Mouse (Mus musculus) neural tube, embryonic 11.5 days (tissue): Measurements from ENCODE around the gene Myo16. TPM values are rescaled to one million over a fixed set of nuclear protein-coding genes. Genes with fewer than 3 reads are reported as not detected.

Source experiments
- ATAC-seq: fragments of 200-750 bp; cut with Nextera tagmentation; 2 replicates; pipeline ENCODE4 v1.8.0; 2017; ENCODE audit warnings: moderate number of reproducible peaks, mild to moderate bottlenecking, moderate TSS enrichment, moderate library complexity; ENCODE audit not compliant: insufficient read depth, low FRiP score, low TSS enrichment
- DNase-seq: peaks from one replicate; pipeline ENCODE4 v3.0.0-alpha.2; 2015; ENCODE audit warnings: low spot score
- H3K27ac ChIP-seq: fragments of 300-500 bp; sonication (generic); 2 replicates; pipeline ENCODE4 v1.5.1; 2014; ENCODE audit warnings: low read depth, mild to moderate bottlenecking, low read length
- H3K27me3 ChIP-seq: fragments of 300-500 bp; sonication (generic); 2 replicates; pipeline ENCODE4 v1.6.1; 2014; ENCODE audit warnings: mild to moderate bottlenecking, low read length, mixed read lengths; ENCODE audit not compliant: control insufficient read depth, insufficient read depth
- H3K36me3 ChIP-seq: fragments of 300-500 bp; sonication (generic); 2 replicates; pipeline ENCODE4 v1.6.1; 2014; ENCODE audit warnings: mild to moderate bottlenecking, low read length, moderate library complexity, mixed read lengths; ENCODE audit not compliant: control insufficient read depth, insufficient read depth
- H3K4me1 ChIP-seq: fragments of 300-500 bp; sonication (generic); 2 replicates; pipeline ENCODE4 v1.6.1; 2014; ENCODE audit warnings: low read length, mixed read lengths; ENCODE audit not compliant: control insufficient read depth, insufficient read depth
- H3K4me2 ChIP-seq: fragments of 300-500 bp; sonication (generic); 2 replicates; pipeline ENCODE4 v1.6.1; 2014; ENCODE audit warnings: low read depth, mild to moderate bottlenecking, moderate library complexity
- H3K4me3 ChIP-seq: fragments of 300-500 bp; sonication (generic); 2 replicates; pipeline ENCODE4 v1.5.1; 2014; ENCODE audit warnings: low read depth, low read length
- H3K9ac ChIP-seq: fragments of 300-500 bp; sonication (generic); 2 replicates; pipeline ENCODE4 v1.6.1; 2014; ENCODE audit warnings: mild to moderate bottlenecking, low read length
- H3K9me3 ChIP-seq: fragments of 300-500 bp; sonication (generic); 2 replicates; pipeline ENCODE4 v1.6.1; 2016; ENCODE audit warnings: low read length; ENCODE audit not compliant: control insufficient read depth
- WGBS: fragments of 180-500 bp; shearing (Covaris S2); extraction: QIAGEN DNeasy Blood & Tissue Kit; methylation state at CpG from one replicate; pipeline ENCODE4 v1.1.7; 2014; 5-methylcytosine and 5-hydroxymethylcytosine counted together
- polyA plus RNA-seq: library from polyadenylated mRNA; unstranded; fragments of >200 nt; fragmentation: Nextera tagmentation; extraction: Ambion mirVana; gene quantifications from 2 replicates; pipeline ENCODE4 v1.2.1, GENCODE M21; 2014

Gene Myo16
- polyA plus RNA-seq, 1 experiment from 2014 or later = 2.5 TPM

- Histone ChIP-seq H3K27ac (no peak overlapping the region), H3K9me3 (no peaks in the 10 kb centered on the region), H3K36me3 (no peaks in the 10 kb centered on the region), H3K4me3 (no peak overlapping the region), H3K27me3 (no peaks in the 10 kb centered on the region), H3K4me1 (peaks cover 6% of the 10 kb centered on the region; the same call in 1 of the 2 replicates), H3K4me2 (no peak overlapping the region), H3K9ac (no peak overlapping the region)
- peak; percentile 23; the same call in 1 of the 2 replicates for ATAC-seq
- DNase-seq = peak; percentile 77
- 18% methylated on average over 11 of the region's 11 CpGs for WGBS
Observed at GRCm38 (mm10) chr8:10438772-10439171, 285.1 kb downstream of the Myo16 start.

- Histone ChIP-seq H3K4me3 (no peak overlapping the region), H3K27me3 (no peaks in the 10 kb centered on the region), H3K4me2 (no peak overlapping the region), H3K9ac (no peak overlapping the region), H3K9me3 (no peaks in the 10 kb centered on the region), H3K36me3 (no peaks in the 10 kb centered on the region), H3K4me1 (peaks cover 6% of the 10 kb centered on the region; the same call in 1 of the 2 replicates), H3K27ac (no peak overlapping the region)
- no peak for DNase-seq
- ATAC-seq = no peak
- 70% methylated on average over 16 of the region's 16 CpGs for WGBS
Observed at GRCm38 (mm10) chr8:10439595-10440453, 286.1 kb downstream of the Myo16 start.

- ATAC-seq = no peak
Observed at GRCm38 (mm10) chr8:10442562-10442961, 288.9 kb downstream of the Myo16 start.

GRCm38 (mm10) chr8:10445011-10445410 is 291.3 kb downstream of the Myo16 start:
- no peak overlapping the region for H3K9ac ChIP-seq
- DNase-seq (no peak), ATAC-seq (no peak)
- H3K4me3 ChIP-seq = no peak overlapping the region
- no peaks in the 10 kb centered on the region for H3K4me1 ChIP-seq
- WGBS = 82% methylated on average over 7 of the region's 7 CpGs
- H3K36me3 ChIP-seq = no peaks in the 10 kb centered on the region
- H3K27me3 ChIP-seq = no peaks in the 10 kb centered on the region
- H3K4me2 ChIP-seq = no peak overlapping the region
- H3K9me3 ChIP-seq = no peaks in the 10 kb centered on the region
- no peak overlapping the region for H3K27ac ChIP-seq

More at GRCm38 (mm10) chr8:10442562-10442961, 288.9 kb downstream of the Myo16 start:
- Histone ChIP-seq H3K4me3 (no peak overlapping the region), H3K4me1 (peaks cover 6% of the 10 kb centered on the region; the same call in 1 of the 2 replicates), H3K36me3 (no peaks in the 10 kb centered on the region), H3K9me3 (no peaks in the 10 kb centered on the region), H3K27me3 (no peaks in the 10 kb centered on the region), H3K9ac (no peak overlapping the region), H3K27ac (no peak overlapping the region), H3K4me2 (no peak overlapping the region)
- WGBS = 50% methylated on average over 3 of the region's 3 CpGs
- DNase-seq = no peak

GRCm38 (mm10) chr8:10448545-10448944 is 294.8 kb downstream of the Myo16 start:
- whole genome bisulfite sequencing = 84% methylated on average over 14 of the region's 14 CpGs
- Histone ChIP-seq H3K36me3 (no peaks in the 10 kb centered on the region), H3K9me3 (no peaks in the 10 kb centered on the region), H3K27ac (no peak overlapping the region), H3K27me3 (no peaks in the 10 kb centered on the region), H3K4me2 (no peak overlapping the region), H3K4me3 (no peak overlapping the region), H3K4me1 (no peaks in the 10 kb centered on the region), H3K9ac (no peak overlapping the region)
- ATAC-seq (no peak), DNase-seq (no peak)

- no peaks in the 10 kb centered on the region for H3K36me3 ChIP-seq
- no peaks in the 10 kb centered on the region for H3K4me1 ChIP-seq
- no peaks in the 10 kb centered on the region for H3K27me3 ChIP-seq
- no peak overlapping the region for H3K27ac ChIP-seq
- no peaks in the 10 kb centered on the region for H3K9me3 ChIP-seq
- no peak for ATAC-seq
- no peak overlapping the region for H3K9ac ChIP-seq
- 81% methylated on average over 10 of the region's 10 CpGs for WGBS
- H3K4me3 ChIP-seq = no peak overlapping the region
- DNase-seq = no peak
- H3K4me2 ChIP-seq = no peak overlapping the region
Observed at GRCm38 (mm10) chr8:10453046-10453445, 299.3 kb downstream of the Myo16 start.

- Histone ChIP-seq H3K27me3 (no peaks in the 10 kb centered on the region), H3K27ac (no peak overlapping the region), H3K4me3 (no peak overlapping the region), H3K4me2 (no peak overlapping the region), H3K4me1 (no peaks in the 10 kb centered on the region), H3K36me3 (no peaks in the 10 kb centered on the region), H3K9me3 (no peaks in the 10 kb centered on the region), H3K9ac (no peak overlapping the region)
- DNase-seq (no peak), ATAC-seq (no peak)
- WGBS = 67% methylated on average over 9 of the region's 9 CpGs
Observed at GRCm38 (mm10) chr8:10458151-10458649, 304.5 kb downstream of the Myo16 start.

- Histone ChIP-seq H3K4me1 (no peaks in the 10 kb centered on the region), H3K4me2 (no peak overlapping the region), H3K9me3 (no peaks in the 10 kb centered on the region), H3K9ac (no peak overlapping the region), H3K27ac (no peak overlapping the region), H3K27me3 (no peaks in the 10 kb centered on the region), H3K4me3 (no peak overlapping the region), H3K36me3 (no peaks in the 10 kb centered on the region)
- WGBS = 83% methylated on average over 5 of the region's 5 CpGs
- ATAC-seq (no peak), DNase-seq (no peak)
Observed at GRCm38 (mm10) chr8:10462271-10462670, 308.6 kb downstream of the Myo16 start.

GRCm38 (mm10) chr8:10468490-10468889 is 314.8 kb downstream of the Myo16 start:
- WGBS = 51% methylated on average over 3 of the region's 3 CpGs

More at GRCm38 (mm10) chr8:10468490-10468889, 314.8 kb downstream of the Myo16 start:
- H3K27me3 ChIP-seq = no peaks in the 10 kb centered on the region
- H3K9ac ChIP-seq = no peak overlapping the region
- no peaks in the 10 kb centered on the region for H3K36me3 ChIP-seq
- H3K4me3 ChIP-seq = no peak overlapping the region
- DNase-seq = no peak
- no peak overlapping the region for H3K27ac ChIP-seq
- H3K4me1 ChIP-seq = no peaks in the 10 kb centered on the region
- H3K4me2 ChIP-seq = no peak overlapping the region
- no peak for ATAC-seq
- H3K9me3 ChIP-seq = no peaks in the 10 kb centered on the region
